13 mouse cellular contexts compared by ENCODE assay signal in genomic region chr9:14106371-14106770, GRCm38 (mm10).
"Had no signal": no experiment of that assay in that cellular context is flagged by ENCODE, and none has a peak within 500 bp of the region (broad histone marks: within the 10 kb centered on the region; RNA-seq: fewer than 3 reads in every experiment).

No protein-coding gene starts in this region.

- H3K4me3 ChIP-seq: layer of hippocampus, adult 2 months; liver, embryonic 15.5 days; neural tube, embryonic 13.5 days had no signal

- DNase-seq: kidney, adult 9 months; lung, postnatal 36 days; retina, postnatal 1 day; right cerebral cortex, postnatal 4 days; spleen, adult 18-20 months; thymus, adult 18-20 months; thymus, postnatal 14 days had no signal

- H3K9me3 ChIP-seq: liver, embryonic 15.5 days; neural tube, embryonic 13.5 days had no signal

- H3K4me2 ChIP-seq: hindbrain, embryonic 14.5 days; liver, embryonic 11.5 days; liver, embryonic 15.5 days; neural tube, embryonic 13.5 days had no signal

- H3K36me3 ChIP-seq: liver, embryonic 15.5 days; neural tube, embryonic 13.5 days had no signal

- H3K4me1 ChIP-seq: liver, embryonic 15.5 days; neural tube, embryonic 13.5 days had no signal

- H3K9ac ChIP-seq: hindbrain, embryonic 14.5 days; liver, embryonic 15.5 days; neural tube, embryonic 13.5 days had no signal

- H3K27me3 ChIP-seq: liver, embryonic 15.5 days; neural tube, embryonic 13.5 days had no signal

- H3K27ac ChIP-seq: hindbrain, embryonic 14.5 days; layer of hippocampus, adult 2 months; liver, embryonic 15.5 days; neural tube, embryonic 13.5 days had no signal

- ATAC-seq: intestine, embryonic 16.5 days had no signal
